Mouse (Mus musculus) bone marrow, adult 2 months (tissue): ENCODE results near the gene Lenep. TPM values are rescaled to one million over a fixed set of nuclear protein-coding genes. Genes with fewer than 3 reads are reported as not detected.

ENCODE experiments used
- H3K27ac ChIP-seq: fragments of 200-500 bp; 2 replicates; pipeline ENCODE4 v1.5.1; 2012; ENCODE audit warnings: low read depth, mild to moderate bottlenecking, control low read depth, inconsistent platforms, low read length; ENCODE audit not compliant: control insufficient read depth, poor library complexity, insufficient read depth
- H3K4me1 ChIP-seq: fragments of 200-500 bp; 2 replicates; pipeline ENCODE4 v1.6.1; 2011; ENCODE audit warnings: low read length; ENCODE audit not compliant: control insufficient read depth, insufficient read depth
- H3K4me3 ChIP-seq: fragments of 200-500 bp; replicated peaks from 2 replicates; pipeline ENCODE3; 2011; ENCODE audit warnings: mild to moderate bottlenecking, low read depth, low read length, control low read depth; ENCODE audit not compliant: control insufficient read depth
- CTCF ChIP-seq: fragments of 200-500 bp; IDR thresholded peaks from 2 replicates; pipeline ENCODE4 v1.5.1; 2011; ENCODE audit warnings: low read length, control low read depth; ENCODE audit not compliant: control insufficient read depth, insufficient read depth
- POLR2A ChIP-seq: fragments of 200-500 bp; IDR thresholded peaks from 2 replicates; pipeline ENCODE4 v1.6.1; 2011; ENCODE audit warnings: low read depth, mild to moderate bottlenecking, control low read depth, low read length, borderline replicate concordance; ENCODE audit not compliant: control insufficient read depth
- WGBS: fragments of 180-500 bp; shearing (Covaris S2); methylation state at CpG from one replicate; pipeline ENCODE4 v1.1.7; 2018; 5-methylcytosine and 5-hydroxymethylcytosine counted together
- polyA plus RNA-seq: library from polyadenylated mRNA; stranded (reverse); fragments of >200 nt; gene quantifications from 2 replicates; pipeline ENCODE4 v1.2.4, GENCODE M21; 2011; ENCODE audit warnings: low replicate concordance; ENCODE audit not compliant: missing spikeins, insufficient read depth, insufficient read length

Lenep gene
- polyA plus RNA-seq, 1 experiment = not detected

DNA sequence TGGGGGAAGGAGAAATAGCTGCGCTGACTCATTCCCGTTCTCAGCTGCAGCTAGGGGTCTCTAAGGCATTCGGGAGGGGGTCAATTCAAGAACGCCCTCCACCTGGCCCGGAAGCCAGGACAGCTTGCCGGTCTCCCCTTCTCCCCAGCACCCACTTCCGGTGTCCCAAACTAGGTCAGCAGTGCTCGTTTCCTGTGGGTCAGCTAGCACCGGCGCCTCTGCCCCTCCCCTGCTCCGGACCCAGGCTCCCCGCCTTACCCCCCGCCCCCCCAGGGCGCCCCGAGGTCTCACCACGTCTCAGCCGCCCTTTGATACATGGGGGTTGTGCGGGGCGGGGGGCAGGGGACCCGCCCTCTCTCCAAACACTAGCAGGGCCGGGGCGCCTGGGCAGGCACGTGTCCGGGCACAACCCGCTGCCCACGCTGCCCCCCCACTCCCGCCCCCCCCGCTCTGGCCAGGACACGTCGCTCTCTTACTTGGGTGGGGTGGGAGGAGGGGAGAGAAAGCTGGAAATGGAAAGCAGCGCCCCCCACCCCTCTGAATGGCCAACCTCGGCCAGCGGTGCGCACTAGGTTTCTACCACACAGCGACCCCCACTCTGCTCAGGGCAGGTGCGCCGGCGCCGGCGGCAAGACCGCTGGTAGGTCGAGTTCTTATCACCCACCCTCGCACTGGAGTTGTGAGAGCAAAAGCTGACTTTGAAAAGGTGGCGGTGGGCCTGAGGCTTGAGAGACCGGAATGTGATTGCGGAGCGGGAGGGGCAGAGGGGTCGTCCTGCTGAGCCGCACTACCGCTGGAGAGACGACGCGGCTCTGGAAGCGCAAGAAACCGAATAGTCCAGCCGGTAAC is 10.7 kb downstream of the Lenep start:
- Histone ChIP-seq H3K27ac (peak overlapping the region; percentile 83), H3K4me3 (peak overlapping the region; percentile 70), H3K4me1 (no peaks in the 10 kb centered on the region; the same call in 1 of the 2 replicates)
- TF ChIP-seq CTCF (no peak), POLR2A (peak; percentile 11; the same call in 1 of the 2 replicates)
- WGBS = under 1% methylated on average over 55 of the region's 56 CpGs

- TF ChIP-seq POLR2A = no peak; the same call in 1 of the 2 replicates
- TF ChIP-seq CTCF = no peak
- Histone ChIP-seq H3K4me3 (peak overlapping the region; percentile 70), H3K27ac (peak overlapping the region; percentile 72), H3K4me1 (no peaks in the 10 kb centered on the region; the same call in none of the 2 replicates)
- 16% methylated on average over 19 of the region's 19 CpGs for WGBS
These were observed 11.6 kb downstream of the Lenep start for GRCm38 (mm10) chr3:89390699-89391662.

- TF ChIP-seq CTCF (no peak), POLR2A (no peak)
- WGBS = 17% methylated on average over 5 of the region's 5 CpGs
- Histone ChIP-seq H3K4me1 (no peaks in the 10 kb centered on the region; the same call in none of the 2 replicates), H3K27ac (peak overlapping the region; percentile 60), H3K4me3 (peak overlapping the region; percentile 40)
These were observed 12.5 kb downstream of the Lenep start for GRCm38 (mm10) chr3:89390111-89390515.

DNA sequence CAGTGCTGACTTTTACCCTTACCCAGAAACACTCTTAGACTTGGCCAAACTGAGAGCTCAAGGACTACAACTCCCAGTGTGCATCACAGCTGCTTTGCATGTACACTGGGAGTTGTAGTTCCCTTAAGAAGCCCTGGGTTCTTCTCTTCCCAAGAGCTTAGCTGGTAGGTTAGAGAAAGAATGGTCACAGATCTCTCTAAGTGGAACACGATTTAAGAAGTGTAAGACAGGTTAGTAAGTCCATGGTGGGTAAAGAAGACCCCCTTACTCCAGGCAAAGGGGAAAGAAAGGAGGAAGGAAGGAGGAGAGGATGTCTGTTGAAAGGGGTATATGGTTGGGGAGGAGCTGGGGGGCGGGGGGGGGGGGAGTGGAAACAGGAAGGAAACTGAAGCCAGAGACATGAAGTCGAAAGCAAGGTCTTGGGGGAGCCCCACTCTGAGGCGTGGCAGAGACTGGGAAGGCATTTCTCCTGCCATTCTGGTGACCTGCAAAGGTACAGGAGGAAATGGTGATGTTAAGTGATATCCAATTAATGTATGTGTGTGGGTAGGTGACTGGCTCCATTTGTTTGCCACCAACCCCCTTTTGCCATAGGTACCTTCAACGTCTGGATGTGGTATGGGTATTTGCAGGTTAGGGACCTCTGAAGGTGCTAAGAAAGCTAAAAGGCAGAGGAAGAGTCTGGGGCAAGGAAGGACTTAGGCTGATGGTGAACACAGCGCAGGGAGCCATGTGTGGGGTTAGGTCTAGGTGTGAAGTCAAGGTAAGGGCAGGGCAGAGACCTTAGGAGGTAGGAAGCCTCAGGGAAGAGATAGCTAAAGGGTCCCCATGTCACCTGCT is 13.5 kb downstream of the Lenep start:
- H3K4me3 ChIP-seq = peak overlapping the region; percentile 43
- WGBS = 24% methylated on average over 5 of the region's 6 CpGs
- no peaks in the 10 kb centered on the region; the same call in none of the 2 replicates for H3K4me1 ChIP-seq
- no peak for TF ChIP-seq CTCF
- TF ChIP-seq POLR2A = no peak
- H3K27ac ChIP-seq = peak overlapping the region; percentile 93

- 36% methylated on average over 11 of the region's 11 CpGs for WGBS
- TF ChIP-seq POLR2A (0 out of 2 replicates have a peak, but pooled peaks have one; percentile 20), CTCF (no peak)
- Histone ChIP-seq H3K4me3 (peak overlapping the region; percentile 67), H3K27ac (peak overlapping the region; percentile 93), H3K4me1 (peaks cover 2% of the 10 kb centered on the region)
These were observed 14.3 kb downstream of the Lenep start for GRCm38 (mm10) chr3:89388134-89388881.

DNA sequence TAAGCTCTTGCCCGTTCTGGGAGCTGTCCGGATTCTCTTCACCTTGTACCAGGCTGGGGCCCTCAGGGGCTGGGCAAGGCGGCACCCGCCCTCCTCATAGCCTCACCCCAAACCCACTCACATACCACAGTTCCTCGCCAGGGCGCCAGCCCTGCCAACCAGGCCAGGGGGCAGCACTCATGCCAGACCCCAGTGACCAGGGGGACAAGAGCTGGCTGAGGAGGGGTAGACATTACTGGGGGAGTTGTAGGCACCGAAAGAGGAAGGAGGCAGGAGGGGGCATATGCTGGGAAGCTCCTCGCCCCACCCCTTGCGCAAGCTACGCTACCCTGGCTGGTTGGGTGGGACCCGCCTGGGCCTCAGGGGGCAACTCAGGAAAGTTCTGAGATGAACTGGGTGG is 15.0 kb downstream of the Lenep start:
- TF ChIP-seq POLR2A = peak; percentile 41; the same call in 1 of the 2 replicates
- no peak for TF ChIP-seq CTCF
- Histone ChIP-seq H3K4me1 (peaks cover 2% of the 10 kb centered on the region), H3K27ac (peak overlapping the region; percentile 93), H3K4me3 (peak overlapping the region; percentile 67)
- WGBS = 30% methylated on average over 11 of the region's 11 CpGs
